Mouse (Mus musculus): ENCODE results near the gene Gm17332. TPM values are rescaled to one million over a fixed set of nuclear protein-coding genes. Genes with fewer than 3 reads are reported as not detected.

Gm17332 gene
- not detected for total RNA-seq (2021)
- not detected in 2 replicates for polyA plus RNA-seq (2012; rRNA removed)
- long read RNA-seq = 0 reads

DNA sequence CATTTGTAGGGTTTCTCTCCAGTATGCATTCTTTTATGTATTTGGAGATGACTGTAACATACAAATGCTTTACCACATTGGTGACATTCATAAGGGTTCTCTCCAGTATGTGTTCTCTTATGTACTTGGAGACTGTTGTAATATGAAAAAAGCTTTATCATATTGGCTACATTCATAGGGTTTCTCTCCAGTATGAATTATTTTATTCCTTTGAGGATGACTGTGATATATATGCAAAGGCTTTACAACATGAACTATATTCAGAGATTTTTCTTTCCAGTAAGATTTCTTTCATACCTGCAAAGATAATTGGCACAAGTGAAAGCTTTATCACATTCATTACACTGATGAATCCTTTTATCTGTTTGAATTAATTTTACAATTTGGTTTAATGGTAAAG lies at the start of gene Gm17332:
Gm17332 (minus strand) TSS at position 101 of the 400 bp plus-strand sequence.
- Histone ChIP-seq H3K79me2 (replicated peaks; ENCODE audit: control insufficient read depth, insufficient read depth, low read length) (no peaks in the 10 kb centered on the region), H3K36me3 (ENCODE audit: control insufficient read depth, insufficient read depth, low read length) (no peaks in the 10 kb centered on the region), H3K27ac (no peak within 1 kb of the TSS), H3K4me1 (ENCODE audit: control insufficient read depth, insufficient read depth, low read length) (no peaks in the 10 kb centered on the region), H3K9ac (ENCODE audit: low read depth, low read length) (no peak within 1 kb of the TSS), H3K27me3 (ENCODE audit: control insufficient read depth, insufficient read depth, low read length) (no peaks in the 10 kb centered on the region), H3K4me3 (no peak within 1 kb of the TSS)
- TF ChIP-seq EP300 (IDR thresholded peaks at IDR 0.05; ENCODE audit: insufficient read depth, low read depth, low read length) = no peak
- TF ChIP-seq POLR2A (IDR thresholded peaks at IDR 0.05; ENCODE audit: insufficient read depth, low read depth, low read length) = no peak
- no peak for TF ChIP-seq CTCF (IDR thresholded peaks at IDR 0.05)
- intact Hi-C loops (cut with DNase I) = no loop called here
- DNase-seq = no peak

DNA sequence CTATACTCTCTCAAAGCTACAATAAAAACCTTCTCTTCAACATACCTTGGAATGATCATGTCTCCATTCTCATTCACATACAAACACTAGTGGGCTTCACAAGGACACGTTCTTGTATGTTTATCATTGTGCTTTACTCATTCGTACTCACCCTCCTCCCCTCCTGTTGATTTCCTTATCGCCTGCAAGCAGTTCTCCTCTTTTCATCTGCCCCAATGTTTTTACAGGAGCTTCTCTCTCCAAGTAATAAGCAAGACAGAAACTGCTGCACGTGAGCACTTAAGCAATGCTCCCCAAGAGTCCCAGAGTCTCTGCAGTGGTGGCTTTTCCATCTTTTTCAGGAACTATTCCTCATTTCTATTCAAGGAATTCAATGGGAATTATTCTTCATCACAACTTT lies 47.7 kb upstream of the Gm17332 start:
- Histone ChIP-seq H3K27me3 (ENCODE audit: control insufficient read depth, insufficient read depth, low read length) (no peaks in the 10 kb centered on the region), H3K79me2 (replicated peaks; ENCODE audit: control insufficient read depth, insufficient read depth, low read length) (no peaks in the 10 kb centered on the region), H3K4me3 (no peak overlapping the region), H3K4me1 (ENCODE audit: control insufficient read depth, insufficient read depth, low read length) (no peaks in the 10 kb centered on the region), H3K9ac (ENCODE audit: low read depth, low read length) (no peak overlapping the region), H3K36me3 (ENCODE audit: control insufficient read depth, insufficient read depth, low read length) (no peaks in the 10 kb centered on the region), H3K27ac (no peak overlapping the region)
- TF ChIP-seq POLR2A (IDR thresholded peaks at IDR 0.05; ENCODE audit: insufficient read depth, low read depth, low read length) (no peak), EP300 (IDR thresholded peaks at IDR 0.05; ENCODE audit: insufficient read depth, low read depth, low read length) (no peak), CTCF (IDR thresholded peaks at IDR 0.05) (no peak)
- 30% methylated on average over 4 of the region's 4 CpGs for WGBS
- DNase-seq = no peak
- intact Hi-C loops (cut with DNase I) = no loop called here

- Histone ChIP-seq H3K9ac (ENCODE audit: low read depth, low read length) (no peak overlapping the region), H3K4me1 (ENCODE audit: control insufficient read depth, insufficient read depth, low read length) (no peaks in the 10 kb centered on the region), H3K27ac (no peak overlapping the region), H3K27me3 (ENCODE audit: control insufficient read depth, insufficient read depth, low read length) (no peaks in the 10 kb centered on the region), H3K36me3 (ENCODE audit: control insufficient read depth, insufficient read depth, low read length) (no peaks in the 10 kb centered on the region), H3K79me2 (replicated peaks; ENCODE audit: control insufficient read depth, insufficient read depth, low read length) (no peaks in the 10 kb centered on the region), H3K4me3 (no peak overlapping the region)
- 89% methylated on average over 1 of the region's 1 CpGs for WGBS
- intact Hi-C loops (cut with DNase I) = no loop called here
- no peak for DNase-seq
- no peak for TF ChIP-seq EP300 (IDR thresholded peaks at IDR 0.05; ENCODE audit: insufficient read depth, low read depth, low read length)
- no peak for TF ChIP-seq CTCF (IDR thresholded peaks at IDR 0.05)
- no peak for TF ChIP-seq POLR2A (IDR thresholded peaks at IDR 0.05; ENCODE audit: insufficient read depth, low read depth, low read length)
Observed at GRCm38 (mm10) chr11:31225359-31225758, 43.1 kb upstream of the Gm17332 start.

DNA sequence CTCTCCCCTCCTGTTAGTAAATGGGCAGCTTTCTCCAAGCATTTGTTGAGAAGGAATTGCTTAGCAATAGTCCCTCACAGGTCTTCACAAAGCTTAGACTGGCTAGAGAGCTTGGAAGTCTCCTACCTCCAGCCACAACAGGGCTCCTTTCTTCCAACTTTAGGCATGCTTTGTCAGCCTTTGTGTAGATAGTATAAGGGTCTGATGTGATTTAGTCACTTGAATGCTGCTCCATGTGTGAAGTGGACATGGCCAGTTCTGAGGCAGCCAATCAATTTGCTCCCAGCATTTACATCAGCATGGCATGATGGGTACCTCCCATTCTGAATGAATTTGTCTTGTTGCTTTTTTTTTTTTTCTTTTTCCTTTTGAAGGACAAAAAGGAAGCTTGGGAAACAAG lies 35.7 kb upstream of the Gm17332 start:
- no peak overlapping the region for H3K9ac ChIP-seq (ENCODE audit: low read depth, low read length)
- no peaks in the 10 kb centered on the region for H3K27me3 ChIP-seq (ENCODE audit: control insufficient read depth, insufficient read depth, low read length)
- H3K4me3 ChIP-seq = no peak overlapping the region
- TF ChIP-seq EP300 (IDR thresholded peaks at IDR 0.05; ENCODE audit: insufficient read depth, low read depth, low read length) = no peak
- H3K79me2 ChIP-seq (replicated peaks; ENCODE audit: control insufficient read depth, insufficient read depth, low read length) = no peaks in the 10 kb centered on the region
- no peak overlapping the region for H3K27ac ChIP-seq
- no peak for DNase-seq
- no peaks in the 10 kb centered on the region for H3K36me3 ChIP-seq (ENCODE audit: control insufficient read depth, insufficient read depth, low read length)
- H3K4me1 ChIP-seq (ENCODE audit: control insufficient read depth, insufficient read depth, low read length) = no peaks in the 10 kb centered on the region
- intact Hi-C loops (cut with DNase I) = no loop called here

- Histone ChIP-seq H3K9ac (ENCODE audit: low read depth, low read length) (no peak overlapping the region), H3K36me3 (ENCODE audit: control insufficient read depth, insufficient read depth, low read length) (no peaks in the 10 kb centered on the region), H3K4me3 (no peak overlapping the region), H3K27ac (no peak overlapping the region), H3K27me3 (ENCODE audit: control insufficient read depth, insufficient read depth, low read length) (no peaks in the 10 kb centered on the region), H3K4me1 (ENCODE audit: control insufficient read depth, insufficient read depth, low read length) (no peaks in the 10 kb centered on the region), H3K79me2 (replicated peaks; ENCODE audit: control insufficient read depth, insufficient read depth, low read length) (no peaks in the 10 kb centered on the region)
- 86% methylated on average over 3 of the region's 3 CpGs for WGBS
- no peak for TF ChIP-seq POLR2A (IDR thresholded peaks at IDR 0.05; ENCODE audit: insufficient read depth, low read depth, low read length)
- TF ChIP-seq CTCF (IDR thresholded peaks at IDR 0.05) = no peak
- TF ChIP-seq EP300 (IDR thresholded peaks at IDR 0.05; ENCODE audit: insufficient read depth, low read depth, low read length) = no peak
- no peak for DNase-seq
- intact Hi-C loops (cut with DNase I) = no loop called here
Observed at GRCm38 (mm10) chr11:31195621-31196363, 13.5 kb upstream of the Gm17332 start.

DNA sequence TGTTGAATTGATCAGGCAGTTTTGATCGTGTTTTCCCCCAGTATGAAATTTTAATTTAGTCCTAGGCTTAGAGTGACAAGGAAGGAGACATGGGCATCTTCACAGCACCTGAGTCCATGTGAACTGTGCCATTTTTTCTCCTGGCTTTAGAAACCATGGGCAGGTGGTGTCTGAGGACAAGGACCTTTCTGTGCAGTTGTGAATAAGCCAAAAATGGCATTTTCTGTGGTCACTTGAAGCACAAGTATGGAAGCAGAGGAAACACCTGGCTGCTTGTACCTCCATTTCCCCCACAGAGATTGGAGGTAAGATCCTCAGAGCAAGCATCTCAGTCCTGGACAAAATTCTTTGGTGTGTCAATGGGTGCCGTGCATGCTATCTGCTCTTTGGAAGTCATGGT lies 12.5 kb upstream of the Gm17332 start:
- WGBS = 74% methylated on average over 2 of the region's 2 CpGs
- H3K36me3 ChIP-seq (ENCODE audit: control insufficient read depth, insufficient read depth, low read length) = no peaks in the 10 kb centered on the region
- intact Hi-C loops (cut with DNase I) = no loop called here
- DNase-seq = no peak
- H3K4me3 ChIP-seq = no peak overlapping the region
- H3K27me3 ChIP-seq (ENCODE audit: control insufficient read depth, insufficient read depth, low read length) = no peaks in the 10 kb centered on the region
- H3K9ac ChIP-seq (ENCODE audit: low read depth, low read length) = no peak overlapping the region
- H3K79me2 ChIP-seq (replicated peaks; ENCODE audit: control insufficient read depth, insufficient read depth, low read length) = no peaks in the 10 kb centered on the region
- no peak overlapping the region for H3K27ac ChIP-seq
- no peaks in the 10 kb centered on the region for H3K4me1 ChIP-seq (ENCODE audit: control insufficient read depth, insufficient read depth, low read length)
- TF ChIP-seq CTCF (IDR thresholded peaks at IDR 0.05) (no peak), POLR2A (IDR thresholded peaks at IDR 0.05; ENCODE audit: insufficient read depth, low read depth, low read length) (no peak), EP300 (IDR thresholded peaks at IDR 0.05; ENCODE audit: insufficient read depth, low read depth, low read length) (no peak)
